Mouse (Mus musculus): ENCODE data around the gene Olfr1156.

Olfr1156 gene

GRCm38 (mm10) chr2:87953000-87953399 lies at the start of gene Olfr1156:
Gene Olfr1156 (minus strand): TSS chr2:87953100.
- no peak for DNase-seq (ENCODE audit: low spot score)

- DNase-seq (ENCODE audit: low spot score): no peak
Measured at GRCm38 (mm10) chr2:87989813-87990212, 36.9 kb upstream of the Olfr1156 start, which contains the start of gene Olfr1158. Gene Olfr1158 (plus strand): TSS chr2:87990113.

GRCm38 (mm10) chr2:87974563-87974962 lies 21.7 kb upstream of the Olfr1156 start, which contains the start of gene Olfr74:
Gene Olfr74 (minus strand): TSS chr2:87974663.
- no peak for DNase-seq (ENCODE audit: low spot score)

GRCm38 (mm10) chr2:87968199-87968598 lies 15.3 kb upstream of the Olfr1156 start, which contains the start of gene Olfr1157:
Gene Olfr1157 (minus strand): TSS chr2:87968299.
- no peak for DNase-seq (ENCODE audit: low spot score)

- no peak for DNase-seq (ENCODE audit: low spot score)
Measured at GRCm38 (mm10) chr2:87945037-87945436, 7.9 kb downstream of the Olfr1156 start, which contains the start of gene Olfr1155. Gene Olfr1155 (minus strand): TSS chr2:87945137.

GRCm38 (mm10) chr2:87905066-87905465 lies 47.8 kb downstream of the Olfr1156 start, which contains the start of gene Olfr1154:
Gene Olfr1154 (minus strand): TSS chr2:87905166.
- no peak for DNase-seq (ENCODE audit: low spot score)

Measured in layer of hippocampus, adult 9-10 months (tissue).